Mouse (Mus musculus) Patski (cell line): Measurements from ENCODE around the gene Pgm3. TPM values are rescaled to one million over a fixed set of nuclear protein-coding genes. Genes with fewer than 3 reads are reported as not detected.

Source experiments
- ATAC-seq: fragments of 100-300 bp; one replicate; pipeline ENCODE4 v1.8.0; 2021
- CTCF ChIA-PET: fragments of 350-600 bp; sonication (Branson Sonifier 250); formaldehyde crosslinking; loops from one replicate; lab custom pipeline; 2022; ENCODE audit warnings: inconsistent platforms; lab: Charles Lee
- POLR2A ChIA-PET: fragments of 350-600 bp; sonication (Branson Sonifier 250); formaldehyde crosslinking; loops from one replicate; lab custom pipeline; 2022; ENCODE audit warnings: antibody characterized with exemption, inconsistent platforms; lab: Charles Lee
- DNase-seq: peaks from one replicate; pipeline ENCODE4 v3.0.0-alpha.2; 2011; ENCODE audit warnings: low read depth, low spot score
- H3K27me3 ChIP-seq: fragments of 371-371 bp; one replicate; pipeline ENCODE4 v1.5.1; 2021
- CTCF ChIP-seq: fragments of 100-300 bp; IDR thresholded peaks from one replicate; pipeline ENCODE4 v1.5.1; 2021
- in situ Hi-C: fragments of 300-500 bp; cut with MboI; formaldehyde crosslinking; loops from 3 replicates; pipeline ENCODE4 v1.11.1; 2018; ENCODE audit warnings: low pct_unique_long_range_greater_than_20kb, mixed read lengths
- polyA plus RNA-seq: library from polyadenylated mRNA; unstranded; gene quantifications from one replicate; pipeline ENCODE4 v1.2.3, GENCODE M21; 2021

The Pgm3 gene
- polyA plus RNA-seq, 1 experiment from 2014 or later, result 27.6 TPM

DNA sequence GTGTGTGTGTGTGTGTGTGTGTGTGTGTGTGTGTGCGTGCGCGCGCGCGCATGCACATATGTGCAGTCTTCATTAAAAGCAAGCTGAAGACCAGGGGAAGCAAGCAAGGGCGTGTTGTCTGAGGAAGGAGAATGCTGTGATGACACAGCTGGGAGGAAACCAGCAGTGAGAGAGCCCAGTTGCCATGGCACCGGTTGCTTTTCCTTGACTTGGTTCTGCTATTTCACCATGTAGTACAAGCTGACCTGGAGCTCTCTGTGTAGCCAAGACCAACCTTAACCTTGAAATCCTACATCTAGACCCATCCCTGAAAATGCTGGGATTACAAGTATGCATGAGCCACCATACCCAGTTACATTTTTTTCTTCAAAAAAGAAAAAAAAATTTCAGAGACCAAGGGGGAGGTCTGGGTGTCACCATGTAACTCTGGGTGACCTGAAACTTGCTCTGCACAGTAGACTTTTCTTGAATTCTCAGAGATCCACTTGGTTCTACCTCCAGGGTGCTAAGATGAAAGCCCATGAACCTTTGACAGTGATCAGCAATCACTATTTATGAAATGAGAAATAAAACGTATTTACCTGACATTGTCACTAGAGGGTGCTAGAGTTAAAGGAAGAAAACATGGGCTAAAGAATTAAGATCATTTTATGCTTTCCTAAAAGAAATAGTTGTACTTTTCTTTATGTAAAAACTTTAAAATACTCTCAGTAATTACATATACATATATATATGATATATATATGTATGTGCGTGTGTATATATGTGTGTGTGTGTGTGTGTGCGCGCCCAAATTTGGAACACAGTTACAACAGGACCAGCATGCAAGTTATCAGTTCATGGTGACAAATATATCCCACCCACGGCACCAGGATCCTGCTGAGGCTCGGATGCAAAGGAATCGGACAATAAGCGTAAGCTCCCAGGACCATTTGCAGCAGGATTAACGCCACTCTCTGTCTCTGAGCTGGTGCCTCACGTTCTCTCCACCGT lies 21.3 kb upstream of the Pgm3 start:
- POLR2A ChIA-PET, result interaction anchor here (0.6 kb wide), 1 partner anchor 12 kb away, joined by 3 read pairs; no protein-coding TSS in a partner anchor

DNA sequence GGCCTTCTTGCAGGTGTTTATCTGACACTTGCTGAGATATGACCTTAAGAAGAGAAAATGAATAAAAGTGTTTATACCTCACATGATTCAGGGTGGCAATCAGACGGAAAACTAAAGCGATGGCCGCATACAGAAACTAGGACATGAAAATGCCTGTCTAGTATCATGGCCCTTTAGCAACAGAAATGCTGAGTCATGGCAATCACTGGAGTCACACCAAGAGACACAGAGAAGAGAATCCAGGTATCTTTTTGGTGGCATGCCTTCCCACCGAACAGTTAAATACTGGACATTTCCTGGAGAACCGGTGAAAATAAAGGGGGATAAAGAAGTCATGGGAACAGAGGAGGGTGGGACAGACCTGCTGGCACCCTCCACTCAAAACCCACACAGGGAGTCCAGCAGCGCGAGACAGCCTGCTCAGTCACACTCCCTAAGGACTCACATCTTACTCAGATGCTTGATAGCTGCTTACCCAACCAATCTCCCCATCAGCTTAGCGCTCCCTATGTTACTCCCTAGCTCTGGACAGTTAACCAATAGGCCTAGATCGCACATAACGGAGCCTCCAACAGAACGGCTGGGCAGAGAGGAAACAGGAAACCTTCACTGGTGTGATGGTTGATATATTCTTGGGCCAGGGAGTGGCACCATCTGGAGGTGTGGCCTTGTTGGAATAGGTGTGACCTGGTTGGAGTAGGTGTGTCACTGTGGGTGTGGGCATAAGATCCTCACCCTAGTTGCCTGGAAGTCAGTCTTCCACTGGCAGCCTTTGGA lies 15.6 kb upstream of the Pgm3 start:
- in situ Hi-C loops, result no loop called here
- DNase-seq (no peak), ATAC-seq (no peak)
- ChIA-PET CTCF (interaction anchor here (1.3 kb wide), 2 partner anchors 9 to 21 kb away, joined by 3 read pairs; no protein-coding TSS in a partner anchor), POLR2A (no interaction called here)
- H3K27me3 ChIP-seq, result no peaks in the 10 kb centered on the region
- TF ChIP-seq CTCF, result no peak

More for the DNA sequence above, 21.3 kb upstream of the Pgm3 start:
- TF ChIP-seq CTCF, result peak; percentile 43
- in situ Hi-C loops, result loop anchor here (5.0 kb wide), 1 partner anchor 154 kb away; no protein-coding TSS in a partner anchor
- no peaks in the 10 kb centered on the region for H3K27me3 ChIP-seq
- no peak for ATAC-seq
- CTCF ChIA-PET, result interaction anchor here (0.6 to 1.8 kb wide), 11 partner anchors 10 to 216 kb away, joined by 3 to 10 read pairs (median 3); no protein-coding TSS in a partner anchor
- no peak for DNase-seq

DNA sequence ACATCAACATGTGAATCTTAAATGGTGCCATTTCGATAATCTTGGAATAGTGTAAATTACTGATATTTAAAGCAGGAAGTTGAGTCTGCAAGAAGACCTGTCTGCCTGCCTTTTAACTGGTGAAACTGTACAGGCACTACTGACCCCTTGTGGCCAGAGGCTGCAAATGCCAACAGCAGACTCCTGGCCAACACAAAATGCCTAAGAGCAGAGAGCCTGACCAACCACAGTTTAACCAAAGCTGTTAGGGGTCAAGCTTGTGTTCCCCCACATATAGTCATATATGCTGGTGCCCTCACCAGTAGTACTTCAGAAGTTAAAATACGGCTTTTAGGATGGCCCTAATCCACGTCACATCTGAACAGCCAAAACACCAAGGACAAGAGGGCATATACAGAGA lies 12.1 kb upstream of the Pgm3 start:
- in situ Hi-C loops, result no loop called here
- DNase-seq, result no peak
- peak; percentile 90 for TF ChIP-seq CTCF
- no peaks in the 10 kb centered on the region for H3K27me3 ChIP-seq
- ChIA-PET POLR2A (interaction anchor here (0.7 to 1.1 kb wide), 2 partner anchors 12 to 24 kb away, joined by 3 to 4 read pairs; partner anchors contain the start of genes Pgm3 and Rwdd2a), CTCF (interaction anchor here (0.8 to 2.7 kb wide), 14 partner anchors 10 to 193 kb away, joined by 3 to 8 read pairs (median 4); partner anchors contain the start of genes Pgm3 and Rwdd2a)
- peak; percentile 90 for ATAC-seq

DNA sequence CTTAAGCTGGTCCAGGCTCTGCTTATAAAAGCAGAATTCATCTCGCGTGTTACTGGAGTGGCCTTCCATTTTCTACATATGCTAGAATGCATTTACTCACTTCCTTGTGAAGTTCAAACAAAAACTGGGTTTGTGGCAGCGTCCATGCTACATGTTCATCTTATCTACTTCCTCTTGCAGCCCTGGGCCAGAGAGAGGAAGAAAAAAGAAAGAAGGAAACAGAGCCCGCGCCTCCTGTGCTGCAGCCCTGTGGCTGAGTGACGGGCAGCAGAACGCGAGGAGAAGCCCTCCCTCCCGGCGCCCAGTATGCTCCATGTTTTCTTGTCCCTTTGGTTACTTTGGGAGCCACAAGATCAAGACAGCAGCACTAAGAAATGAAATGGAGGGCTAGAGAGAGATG lies 8.0 kb upstream of the Pgm3 start:
- DNase-seq (no peak), ATAC-seq (no peak)
- ChIA-PET CTCF (no interaction called here), POLR2A (no interaction called here)
- in situ Hi-C loops, result no loop called here
- no peak for TF ChIP-seq CTCF
- no peaks in the 10 kb centered on the region for H3K27me3 ChIP-seq

DNA sequence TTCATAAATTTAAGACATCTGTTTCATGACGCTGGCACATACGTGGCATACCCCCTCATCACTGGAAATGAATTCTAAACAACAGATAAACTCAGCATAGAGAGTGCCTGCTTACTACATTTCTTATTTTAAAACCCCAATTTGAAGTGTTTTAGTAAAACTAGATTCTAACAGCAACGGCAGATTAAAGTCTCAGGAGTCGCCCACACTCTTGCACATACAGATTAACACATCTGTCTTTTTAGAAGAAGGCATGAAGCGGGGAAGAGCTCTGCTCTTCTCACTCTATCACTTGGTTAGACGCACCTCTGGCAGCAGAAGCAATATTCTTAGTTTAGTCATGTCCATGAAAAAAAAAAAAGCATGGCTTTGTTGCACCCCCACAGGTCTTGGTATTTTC lies 3.5 kb upstream of the Pgm3 start:
- no peak for ATAC-seq
- POLR2A ChIA-PET, result interaction anchor here (0.7 to 0.9 kb wide), 2 partner anchors 10 to 981 kb away, joined by 3 to 4 read pairs; no protein-coding TSS in a partner anchor

DNA sequence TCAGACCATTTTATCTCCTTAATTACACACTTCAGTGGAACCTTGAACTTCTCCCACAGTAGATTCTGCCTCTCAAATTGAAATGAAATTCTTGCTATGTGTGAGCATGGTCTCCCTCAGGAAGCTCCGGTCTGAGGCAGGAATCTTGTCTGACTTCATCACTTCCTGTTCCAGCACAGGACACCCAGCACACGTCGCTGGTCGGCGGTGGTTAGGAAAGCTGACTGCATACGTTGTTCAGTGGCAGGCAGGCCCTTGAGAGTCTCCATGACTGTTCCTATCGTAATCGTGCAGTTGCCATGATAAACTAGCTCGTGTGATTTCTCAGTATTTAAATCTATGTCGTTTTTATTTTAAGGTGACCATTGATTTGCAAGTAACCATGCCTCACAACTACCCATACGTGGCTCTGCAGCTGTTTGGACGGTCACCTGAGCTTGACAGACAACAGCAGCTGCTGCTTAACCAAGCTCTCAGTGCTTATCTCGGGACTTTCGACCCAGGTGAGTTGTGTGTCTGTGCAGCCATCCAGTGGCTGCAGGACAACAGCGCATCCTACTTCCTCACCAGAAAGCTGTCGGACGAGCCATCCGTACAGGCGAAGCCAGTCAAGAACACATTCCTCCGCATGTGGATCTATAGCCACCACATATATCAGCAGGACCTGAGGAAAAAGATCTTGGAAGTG lies 2.1 kb upstream of the Pgm3 start:
- ChIA-PET CTCF (interaction anchor here (0.9 to 1.9 kb wide), 9 partner anchors 8 to 188 kb away, joined by 3 to 8 read pairs (median 4); partner anchors contain the start of gene Ube2cbp), POLR2A (no interaction called here)
- H3K27me3 ChIP-seq, result no peaks in the 10 kb centered on the region
- no peak for TF ChIP-seq CTCF
- in situ Hi-C loops, result loop anchor here (5.0 kb wide), 1 partner anchor 106 kb away; the partner anchor contains the start of gene Dop1a
- ATAC-seq, result no peak
- DNase-seq, result no peak

More for the DNA sequence above, 3.5 kb upstream of the Pgm3 start:
- no peak for DNase-seq
- CTCF ChIA-PET, result no interaction called here
- in situ Hi-C loops, result no loop called here
- no peak for TF ChIP-seq CTCF
- no peaks in the 10 kb centered on the region for H3K27me3 ChIP-seq

DNA sequence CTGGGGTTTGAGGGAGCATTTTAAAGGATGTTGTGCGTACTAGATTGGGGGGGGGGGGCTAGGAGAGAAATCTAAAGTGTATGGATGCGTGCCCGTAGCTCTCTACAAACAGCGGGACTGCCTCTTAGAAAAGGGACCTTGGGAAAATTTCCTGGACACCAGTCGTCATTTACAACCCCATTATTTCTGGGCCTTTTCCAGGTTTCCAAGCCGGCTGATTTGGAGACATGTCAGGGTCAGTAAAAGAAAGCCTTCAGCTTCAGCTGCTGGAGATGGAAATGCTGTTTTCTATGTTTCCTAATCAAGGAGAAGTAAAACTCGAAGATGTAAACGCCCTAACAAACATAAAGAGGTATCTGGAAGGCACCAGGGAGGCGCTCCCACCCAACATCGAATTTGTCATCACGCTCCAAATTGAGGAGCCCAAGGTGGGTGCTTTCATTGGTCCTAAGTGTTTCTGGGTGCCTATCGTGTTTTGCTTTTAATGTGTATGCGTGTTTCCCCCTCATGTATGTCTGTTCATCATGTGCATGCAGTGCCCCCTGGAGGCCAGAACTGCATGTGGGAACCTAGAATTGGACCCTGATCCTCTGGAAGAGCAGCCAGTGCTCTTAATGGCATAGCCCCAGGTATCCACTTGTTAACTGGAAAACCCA lies 1.1 kb upstream of the Pgm3 start:
- ATAC-seq (peak; percentile 49), DNase-seq (no peak)
- in situ Hi-C loops, result loop anchor here (5.0 kb wide), 1 partner anchor 105 kb away; the partner anchor contains the start of gene Dop1a
- TF ChIP-seq CTCF, result peak; percentile 90
- ChIA-PET CTCF (interaction anchor here (0.9 to 1.9 kb wide), 10 partner anchors 9 to 189 kb away, joined by 3 to 8 read pairs (median 4); partner anchors contain the start of gene Ube2cbp), POLR2A (interaction anchor here (0.5 to 1.6 kb wide), 2 partner anchors 12 to 414 kb away, joined by 3 read pairs; no protein-coding TSS in a partner anchor)
- H3K27me3 ChIP-seq, result no peaks in the 10 kb centered on the region

DNA sequence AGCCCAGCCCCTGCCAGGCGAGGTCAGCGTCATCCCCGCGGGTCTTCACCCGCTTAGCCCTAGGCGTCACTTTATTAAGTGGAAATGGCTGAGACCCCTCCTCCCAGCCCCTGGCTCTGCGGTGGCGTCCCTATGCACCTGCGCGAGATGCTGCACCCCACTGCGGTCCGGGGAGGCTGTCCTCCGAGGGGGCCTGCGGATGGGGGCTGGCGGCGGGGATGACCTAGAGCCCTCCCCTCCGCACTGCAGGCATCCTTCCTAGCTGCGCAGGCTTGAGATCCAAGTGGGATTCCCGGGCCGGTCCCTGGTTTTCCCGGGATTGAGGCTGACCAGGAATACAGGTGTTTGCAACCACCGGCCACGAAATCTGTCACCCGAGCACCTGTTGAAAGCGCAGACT lies 554 bp upstream of the Pgm3 start:
- ATAC-seq (no peak), DNase-seq (no peak)
- TF ChIP-seq CTCF, result no peak
- ChIA-PET POLR2A (interaction anchor here (0.5 to 1.6 kb wide), 2 partner anchors 12 to 414 kb away, joined by 3 read pairs; no protein-coding TSS in a partner anchor), CTCF (interaction anchor here (1.4 to 1.5 kb wide), 2 partner anchors 104 to 107 kb away, joined by 3 to 6 read pairs; partner anchors contain the start of gene Ube2cbp)
- H3K27me3 ChIP-seq, result no peaks in the 10 kb centered on the region
- in situ Hi-C loops, result loop anchor here (5.0 kb wide), 1 partner anchor 105 kb away; the partner anchor contains the start of gene Dop1a

DNA sequence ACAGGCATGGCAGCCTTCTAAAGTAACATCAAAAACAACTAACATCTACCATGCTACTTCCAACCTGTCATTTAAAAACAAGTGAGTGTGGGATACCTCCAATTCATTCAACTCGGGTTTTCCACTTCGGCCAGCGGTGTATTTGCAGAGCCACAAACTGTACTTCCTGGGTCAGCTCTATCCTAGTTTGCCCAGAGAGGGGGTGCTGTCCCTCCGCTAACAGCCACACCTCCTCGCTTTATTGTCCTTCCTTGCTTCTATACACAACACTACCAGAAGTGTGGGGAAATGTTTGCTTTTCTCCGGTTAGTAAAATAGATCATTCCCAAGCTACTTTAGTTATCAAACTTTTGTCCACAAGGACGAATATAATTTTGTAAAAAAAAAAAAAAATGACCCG lies 696 bp downstream of the Pgm3 start:
- in situ Hi-C loops, result loop anchor here (5.0 kb wide), 1 partner anchor 104 kb away; the partner anchor contains the start of gene Dop1a
- ChIA-PET POLR2A (interaction anchor here (0.6 to 1.0 kb wide), 2 partner anchors 103 to 822 kb away, joined by 4 to 9 read pairs; partner anchors contain the start of gene Ibtk), CTCF (interaction anchor here (0.7 to 1.4 kb wide), 3 partner anchors 10 to 106 kb away, joined by 3 to 5 read pairs (median 5); partner anchors contain the start of gene Ube2cbp)
- no peak for DNase-seq
- TF ChIP-seq CTCF, result no peak
- peak; percentile 8 for ATAC-seq
- H3K27me3 ChIP-seq, result no peaks in the 10 kb centered on the region
